ENCODE assay signal across 12 mouse cellular contexts in genomic region chr6:121084050-121084480, GRCm38 (mm10). TPM values are rescaled to one million over a fixed set of nuclear protein-coding genes. Genes with fewer than 3 reads are reported as not detected.
DNase-seq lines count a peak whose midpoint lies in the region; ATAC-seq lines count a peak whose summit lies in the region.
"Had no signal": no experiment of that assay in that cellular context is flagged by ENCODE, and none has a peak within 500 bp of the region (broad histone marks: within the 10 kb centered on the region; RNA-seq: fewer than 3 reads in every experiment).

No protein-coding gene starts in this region.

- no peak overlapping the region for H3K4me2 ChIP-seq in hindbrain, embryonic 14.5 days (replicated peaks)
- no peak overlapping the region for H3K4me2 ChIP-seq in embryonic facial prominence, embryonic 14.5 days (ENCODE audit: low read depth, low read length)
- peak overlapping the region; percentile 69 for H3K4me2 ChIP-seq in liver, embryonic 15.5 days
- H3K4me2 ChIP-seq: stomach, embryonic 15.5 days had no signal

- no peak for DNase-seq in hindbrain, embryonic 10.5 days (ENCODE audit: low spot score)
- no peak for DNase-seq in hindbrain, embryonic 14.5 days (ENCODE audit: low spot score)
- DNase-seq in MEL-GATA-1-ER (ENCODE audit: extremely low read depth, low read depth) = peak; percentile 64
- DNase-seq in embryonic facial prominence, embryonic 14.5 days (ENCODE audit: low spot score) = peak; percentile 35
- no peak for DNase-seq in urinary bladder, adult 18-20 months (ENCODE audit: low spot score in 2 of 2)
- DNase-seq in adrenal gland, postnatal 4 days (ENCODE audit: low spot score in 2 of 2) = no peak
- no peak for DNase-seq in frontal cortex, postnatal 25 days (ENCODE audit: low spot score in 2 of 2)
- DNase-seq: cerebellum, adult 8-10 months; gastrocnemius, postnatal 25 days had no signal

- H3K36me3 ChIP-seq in hindbrain, embryonic 10.5 days = no peaks in the 10 kb centered on the region; the same call in 1 of the 2 replicates
- no peaks in the 10 kb centered on the region for H3K36me3 ChIP-seq in hindbrain, embryonic 14.5 days (replicated peaks; ENCODE audit: control insufficient read depth, insufficient read depth)
- no peaks in the 10 kb centered on the region for H3K36me3 ChIP-seq in embryonic facial prominence, embryonic 14.5 days (ENCODE audit: control insufficient read depth, insufficient read depth, low read length)
- no peaks in the 10 kb centered on the region for H3K36me3 ChIP-seq in liver, embryonic 15.5 days (replicated peaks)
- H3K36me3 ChIP-seq: stomach, embryonic 15.5 days had no signal

- no peak overlapping the region for H3K4me3 ChIP-seq in hindbrain, embryonic 10.5 days
- H3K4me3 ChIP-seq in hindbrain, embryonic 14.5 days (replicated peaks; ENCODE audit: low read length) = no peak overlapping the region
- no peak overlapping the region for H3K4me3 ChIP-seq in embryonic facial prominence, embryonic 14.5 days (ENCODE audit: low read depth, low read length)
- peak overlapping the region; percentile 34 for H3K4me3 ChIP-seq in liver, embryonic 15.5 days (replicated peaks)
- H3K4me3 ChIP-seq: stomach, embryonic 15.5 days had no signal

- H3K4me1 ChIP-seq in hindbrain, embryonic 10.5 days (replicated peaks) = peaks cover 63% of the 10 kb centered on the region
- H3K4me1 ChIP-seq in hindbrain, embryonic 14.5 days (replicated peaks; ENCODE audit: control insufficient read depth, insufficient read depth, low read length) = peaks cover 25% of the 10 kb centered on the region
- H3K4me1 ChIP-seq in embryonic facial prominence, embryonic 14.5 days (ENCODE audit: control insufficient read depth, insufficient read depth, low read length) = peaks cover 35% of the 10 kb centered on the region
- H3K4me1 ChIP-seq in liver, embryonic 15.5 days (replicated peaks) = peaks cover 97% of the 10 kb centered on the region

- H3K27me3 ChIP-seq in hindbrain, embryonic 10.5 days (ENCODE audit: insufficient read depth, poor library complexity, severe bottlenecking) = no peaks in the 10 kb centered on the region
- no peaks in the 10 kb centered on the region for H3K27me3 ChIP-seq in hindbrain, embryonic 14.5 days (ENCODE audit: control insufficient read depth, insufficient read depth, low read length)
- H3K27me3 ChIP-seq in embryonic facial prominence, embryonic 14.5 days (replicated peaks; ENCODE audit: control insufficient read depth, insufficient read depth, low read length) = no peaks in the 10 kb centered on the region
- no peaks in the 10 kb centered on the region for H3K27me3 ChIP-seq in liver, embryonic 15.5 days
- H3K27me3 ChIP-seq: Patski; stomach, embryonic 15.5 days had no signal

- no peaks in the 10 kb centered on the region for H3K9me3 ChIP-seq in hindbrain, embryonic 10.5 days
- no peaks in the 10 kb centered on the region for H3K9me3 ChIP-seq in hindbrain, embryonic 14.5 days (ENCODE audit: control insufficient read depth, low read length)
- no peaks in the 10 kb centered on the region for H3K9me3 ChIP-seq in embryonic facial prominence, embryonic 14.5 days (ENCODE audit: control insufficient read depth, low read length)
- H3K9me3 ChIP-seq in liver, embryonic 15.5 days (replicated peaks) = no peaks in the 10 kb centered on the region
- H3K9me3 ChIP-seq: stomach, embryonic 15.5 days had no signal

- H3K9ac ChIP-seq in hindbrain, embryonic 14.5 days = no peak overlapping the region
- H3K9ac ChIP-seq in embryonic facial prominence, embryonic 14.5 days (ENCODE audit: low read depth, low read length) = no peak overlapping the region
- H3K9ac ChIP-seq in liver, embryonic 15.5 days = peak overlapping the region; percentile 47
- H3K9ac ChIP-seq: stomach, embryonic 15.5 days had no signal

- 80% methylated on average over 6 of the region's 6 CpGs for WGBS in hindbrain, embryonic 10.5 days
- 50% methylated on average over 6 of the region's 6 CpGs for WGBS in hindbrain, embryonic 14.5 days
- 69% methylated on average over 6 of the region's 6 CpGs for WGBS in embryonic facial prominence, embryonic 14.5 days
- 12% methylated on average over 6 of the region's 6 CpGs for WGBS in liver, embryonic 15.5 days (ENCODE audit: insufficient replicate concordance)

- no peak for ATAC-seq in hindbrain, embryonic 14.5 days (ENCODE audit: low FRiP score)
- ATAC-seq in embryonic facial prominence, embryonic 14.5 days (ENCODE audit: low read depth) = no peak
- ATAC-seq in liver, embryonic 15.5 days (ENCODE audit: insufficient read depth) = peak; percentile 84
- ATAC-seq: Patski had no signal

- peak overlapping the region; percentile 51 for H3K27ac ChIP-seq in hindbrain, embryonic 10.5 days
- H3K27ac ChIP-seq in hindbrain, embryonic 14.5 days = no peak overlapping the region
- H3K27ac ChIP-seq in embryonic facial prominence, embryonic 14.5 days (replicated peaks; ENCODE audit: low read depth, low read length) = no peak overlapping the region
- H3K27ac ChIP-seq in liver, embryonic 15.5 days (replicated peaks) = peak overlapping the region; percentile 84
- H3K27ac ChIP-seq: stomach, embryonic 15.5 days had no signal

RNA-seq across cellular contexts. Expression of gene Mical3, which starts 46.7 kb away (rescaled TPM):
- 10.3 and 11.8 TPM in 2 replicates for polyA plus RNA-seq in hindbrain, embryonic 10.5 days (2016; fragmentation: Nextera tagmentation; extraction: Ambion mirVana)
- 44.6 and 49.4 TPM in 2 replicates for polyA plus RNA-seq in hindbrain, embryonic 14.5 days (2014; fragmentation: Nextera tagmentation; extraction: Ambion mirVana)
- polyA plus RNA-seq in embryonic facial prominence, embryonic 14.5 days (2014; fragmentation: Nextera tagmentation; extraction: Ambion mirVana) = 17.0 and 19.2 TPM in 2 replicates
- 8.7 and 11.5 TPM in 2 replicates for polyA plus RNA-seq in liver, embryonic 15.5 days (2015; fragmentation: Nextera tagmentation; extraction: Ambion mirVana)
- 10 to 100 TPM; 71.0 to 71.9 TPM for total RNA-seq in adrenal gland, postnatal 4 days (2021)

Comparison
In these comparisons a context has a peak if more than half of its experiments do, and no peak if none do; other contexts are left out.
1. H3K27ac ChIP-seq: peak in hindbrain, embryonic 10.5 days (single experiment) and liver, embryonic 15.5 days (single experiment); none in hindbrain, embryonic 14.5 days (single experiment) and embryonic facial prominence, embryonic 14.5 days (single experiment).
2. DNase-seq: peak in MEL-GATA-1-ER (single experiment) and embryonic facial prominence, embryonic 14.5 days (single experiment); none in hindbrain, embryonic 10.5 days (single experiment), hindbrain, embryonic 14.5 days (single experiment), urinary bladder, adult 18-20 months (0 of 2), adrenal gland, postnatal 4 days (0 of 2) and frontal cortex, postnatal 25 days (0 of 2).